Mouse (Mus musculus) splenic B cell, adult 2 months (primary cell): ENCODE results near the gene Rbm7.
"Not testable (repeated sequence)": the region's sequence is repeated elsewhere in the genome, so short reads cannot be mapped to it uniquely, and the experiment has no call there.

Source experiments
- DNase-seq: peaks from one replicate; pipeline ENCODE4 v3.0.0-alpha.2; 2011; ENCODE audit warnings: low read depth, low spot score
- H3K27me3 ChIP-seq: 2 replicates; pipeline ENCODE4 v1.6.1; 2012; ENCODE audit warnings: mild to moderate bottlenecking, low read length, moderate library complexity, mixed read lengths; ENCODE audit not compliant: control insufficient read depth, poor library complexity, insufficient read depth, severe bottlenecking
- H3K36me3 ChIP-seq: 2 replicates; pipeline ENCODE4 v1.6.1; 2012; ENCODE audit warnings: mild to moderate bottlenecking, low read length, moderate library complexity, mixed read lengths; ENCODE audit not compliant: control insufficient read depth, poor library complexity, insufficient read depth, severe bottlenecking

Gene Rbm7

DNA sequence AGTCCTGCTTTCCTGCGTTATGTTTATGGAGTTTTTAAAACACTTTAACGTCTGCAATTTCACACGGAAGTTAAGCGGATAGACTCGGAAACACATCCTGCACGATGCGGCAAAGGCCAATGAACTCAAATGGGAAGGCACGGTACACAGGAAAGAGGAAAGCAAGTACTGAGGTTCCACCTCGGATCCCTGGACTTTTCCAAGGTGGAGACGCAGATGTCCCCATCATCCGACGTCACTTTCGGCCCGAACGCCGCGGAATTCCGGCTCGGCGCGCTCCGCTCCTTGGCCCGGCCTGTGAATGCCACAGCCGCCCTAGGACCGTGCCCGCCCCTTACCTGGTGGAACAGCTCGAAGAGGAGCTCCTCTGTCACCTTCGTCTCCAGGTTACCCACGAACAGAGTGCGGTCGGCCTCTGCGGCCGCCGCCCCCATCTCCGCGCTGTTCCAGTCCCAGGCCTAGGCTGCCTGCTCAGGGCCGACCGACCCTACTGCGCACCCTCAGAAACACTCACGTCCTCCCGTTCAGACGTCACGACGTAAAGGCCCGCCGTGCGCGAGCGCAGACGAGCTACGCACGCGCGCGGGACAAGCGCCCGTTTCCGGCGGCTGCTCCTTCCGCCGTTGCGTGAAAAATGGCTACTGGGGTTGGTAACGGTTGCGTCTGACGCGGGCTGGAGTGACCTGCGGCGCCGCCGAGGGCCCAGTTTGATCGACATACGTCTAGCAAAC lies at the start of gene Rbm7, which contains the start of gene Gm5617:
Gene Rbm7, minus strand, starts transcription at position 483 of the 731 bp plus-strand sequence.
Gene Gm5617, plus strand, starts transcription at position 626 of the 731 bp plus-strand sequence.
- peak; percentile 96 for DNase-seq
- Histone ChIP-seq H3K27me3 (no peaks in the 10 kb centered on the region), H3K36me3 (peaks cover 6% of the 10 kb centered on the region)

DNA sequence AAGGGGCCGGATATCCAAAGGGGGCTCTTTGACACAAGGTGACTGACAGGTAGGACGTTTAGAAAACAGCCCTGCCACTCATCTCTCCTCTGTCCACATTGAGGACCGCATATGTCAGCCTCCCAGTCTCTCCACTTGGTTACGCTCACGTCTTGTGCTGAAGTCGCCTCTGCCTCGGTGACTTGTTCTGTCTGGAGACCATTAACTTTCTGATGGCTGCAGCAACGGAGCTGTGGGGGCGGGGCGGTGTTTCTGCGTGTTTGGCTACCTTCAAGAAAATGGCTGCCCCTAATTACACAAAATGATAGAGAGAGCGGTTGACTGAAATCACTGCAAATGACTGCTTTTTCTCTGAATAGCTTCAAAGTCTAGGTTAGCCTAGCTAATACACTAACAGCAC lies 43.6 kb upstream of the Rbm7 start:
- H3K36me3 ChIP-seq, result no peaks in the 10 kb centered on the region
- no peaks in the 10 kb centered on the region for H3K27me3 ChIP-seq
- DNase-seq, result no peak

DNA sequence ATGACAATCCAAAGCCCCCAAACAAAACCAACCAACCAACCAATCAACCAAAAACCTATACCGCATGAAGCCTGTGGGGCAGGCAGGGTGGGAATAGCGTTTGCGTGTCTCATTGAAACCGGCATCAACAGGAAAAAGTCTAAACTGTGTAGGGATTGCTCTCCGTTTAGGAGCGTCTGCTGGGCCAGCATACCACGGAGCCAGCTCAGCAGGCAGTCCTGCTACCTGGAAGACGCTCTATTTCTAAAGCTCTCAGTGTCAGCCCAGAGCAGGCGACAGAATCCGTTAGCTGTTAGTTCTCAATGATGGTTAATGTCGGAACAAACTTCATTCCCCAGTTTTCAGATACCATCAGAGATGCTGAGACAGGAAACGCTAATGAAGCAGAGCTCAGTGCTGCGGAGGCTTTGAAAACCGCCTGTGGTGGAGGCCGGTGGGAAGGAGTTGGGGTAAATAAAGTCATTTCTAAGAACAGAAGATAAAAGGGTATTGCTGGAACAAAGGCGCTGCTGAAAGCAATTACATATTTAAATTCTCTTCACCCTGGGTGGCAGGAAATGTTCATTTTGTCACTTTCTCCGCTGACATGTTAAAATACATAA lies 43.0 kb upstream of the Rbm7 start:
- Histone ChIP-seq H3K27me3 (no peaks in the 10 kb centered on the region), H3K36me3 (no peaks in the 10 kb centered on the region)
- no peak for DNase-seq

DNA sequence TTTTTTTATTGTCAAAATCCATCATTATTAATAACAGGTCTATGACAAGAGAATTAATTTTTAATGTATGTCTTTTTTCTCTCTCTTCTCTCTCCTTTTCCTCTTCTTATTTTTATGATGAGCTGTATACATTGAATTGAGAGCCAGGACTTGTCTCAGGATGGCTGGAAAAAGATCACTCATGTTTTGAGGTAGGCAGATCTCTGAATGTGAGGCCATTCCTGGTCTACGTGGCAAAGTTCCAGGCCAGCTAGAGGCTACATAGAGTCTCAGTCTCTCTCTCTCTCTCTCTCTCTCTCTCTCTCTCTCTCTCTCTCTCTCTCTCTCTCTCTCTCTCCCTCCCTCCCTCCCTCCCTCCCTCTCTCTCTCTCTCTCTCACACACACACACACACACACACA lies 42.5 kb upstream of the Rbm7 start:
- DNase-seq, H3K36me3 ChIP-seq, H3K27me3 ChIP-seq: not testable (repeated sequence)

DNA sequence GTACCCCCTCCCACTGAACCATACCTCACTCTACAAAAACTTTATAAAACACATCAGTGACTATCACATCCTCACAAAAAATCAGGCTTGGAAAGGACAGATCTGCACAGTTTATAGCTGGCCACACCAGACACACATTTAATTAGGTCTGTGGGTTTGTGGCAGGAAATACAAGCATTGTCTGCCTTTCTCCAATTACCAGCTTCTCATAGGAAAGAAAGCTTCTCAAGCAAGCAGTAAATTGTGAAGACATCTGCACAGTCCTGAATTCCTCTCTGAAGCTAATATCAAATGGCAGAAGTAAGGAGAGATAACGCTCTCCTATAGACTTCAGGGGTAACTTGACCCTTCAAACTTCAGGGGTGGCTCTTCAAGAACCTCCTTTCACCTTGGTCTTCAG lies 41.3 kb upstream of the Rbm7 start:
- Histone ChIP-seq H3K36me3 (no peaks in the 10 kb centered on the region), H3K27me3 (no peaks in the 10 kb centered on the region)
- DNase-seq, result no peak

DNA sequence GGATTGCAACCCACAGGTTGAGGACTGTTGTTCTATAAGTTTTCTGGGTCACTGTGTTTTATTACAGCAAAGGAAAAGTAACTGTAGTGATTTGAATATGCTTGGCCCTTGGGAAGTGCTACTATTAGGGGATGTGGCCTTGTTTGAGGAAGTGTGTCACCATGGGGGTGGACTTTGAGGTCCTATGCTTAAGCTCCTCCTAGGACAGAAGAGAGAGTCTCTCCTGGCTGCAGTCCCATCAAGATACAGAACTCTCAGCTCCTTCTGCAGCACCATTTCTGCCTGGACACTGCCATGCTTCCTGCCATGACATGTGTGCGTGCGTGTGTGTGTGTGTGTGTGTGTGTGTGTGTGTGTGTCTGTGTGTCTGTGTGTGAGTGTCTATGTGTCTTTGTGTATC lies 37.6 kb upstream of the Rbm7 start:
- H3K27me3 ChIP-seq, result no peaks in the 10 kb centered on the region
- DNase-seq, result peak; percentile 43
- no peaks in the 10 kb centered on the region for H3K36me3 ChIP-seq

DNA sequence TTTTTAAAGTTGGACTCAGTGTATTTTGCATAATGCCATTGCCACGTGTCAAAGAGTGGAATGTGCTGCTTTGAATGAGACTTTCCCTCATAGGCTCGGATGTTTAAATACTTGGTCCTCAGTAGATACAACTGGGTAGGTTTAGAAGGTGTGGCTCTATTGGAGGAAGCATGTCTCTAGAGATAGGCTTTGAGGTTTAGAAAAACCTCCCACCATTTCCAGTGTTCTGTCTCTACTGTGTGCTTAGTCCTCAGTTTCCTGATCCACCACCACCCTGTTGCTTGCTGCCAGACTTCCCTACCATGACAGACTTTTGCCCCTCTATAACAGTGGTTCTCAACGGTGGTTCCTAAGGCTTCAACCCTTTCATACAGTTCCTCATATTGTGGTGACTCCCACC lies 37.1 kb upstream of the Rbm7 start:
- Histone ChIP-seq H3K36me3 (no peaks in the 10 kb centered on the region), H3K27me3 (no peaks in the 10 kb centered on the region)
- DNase-seq, result no peak

DNA sequence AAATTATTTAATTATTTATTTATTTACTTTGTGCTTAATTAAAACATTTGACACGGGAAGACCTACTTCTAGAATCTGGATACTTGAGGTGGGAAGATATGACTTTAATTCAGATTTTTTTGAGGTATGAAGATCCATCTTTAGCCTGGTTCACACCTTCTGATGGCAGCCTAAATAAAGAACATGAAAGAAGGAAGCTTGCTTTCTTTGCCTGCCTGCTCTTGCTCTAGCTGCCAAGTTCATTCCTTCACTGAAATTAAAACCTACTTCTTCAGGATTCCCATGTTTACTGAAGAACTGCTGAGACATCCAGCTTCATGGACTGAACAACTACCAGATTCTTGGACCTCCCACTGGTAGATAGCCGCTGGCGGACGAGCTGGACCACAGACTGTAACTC lies 36.2 kb upstream of the Rbm7 start:
- DNase-seq, result no peak
- Histone ChIP-seq H3K27me3 (no peaks in the 10 kb centered on the region), H3K36me3 (no peaks in the 10 kb centered on the region)

DNA sequence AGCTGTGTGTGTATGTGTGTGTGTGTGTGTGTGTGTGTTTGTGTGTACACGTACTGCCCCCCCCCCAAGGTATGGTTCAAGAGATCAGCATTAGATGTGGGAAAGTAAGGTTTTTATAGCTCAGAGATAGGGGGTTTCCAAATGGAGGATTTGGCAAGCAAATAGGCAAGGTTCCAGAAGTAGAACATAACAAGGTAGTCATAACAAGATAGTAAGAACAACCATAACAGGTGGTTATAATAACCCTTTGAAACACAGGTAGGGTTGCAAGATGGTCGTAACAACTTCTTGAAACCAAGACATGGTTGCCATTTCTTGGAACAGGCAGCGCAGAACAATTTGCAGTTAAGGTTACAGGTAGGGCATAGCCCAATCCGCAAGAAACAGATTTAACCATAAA lies 31.4 kb upstream of the Rbm7 start:
- Histone ChIP-seq H3K27me3 (no peaks in the 10 kb centered on the region), H3K36me3 (no peaks in the 10 kb centered on the region)
- no peak for DNase-seq

DNA sequence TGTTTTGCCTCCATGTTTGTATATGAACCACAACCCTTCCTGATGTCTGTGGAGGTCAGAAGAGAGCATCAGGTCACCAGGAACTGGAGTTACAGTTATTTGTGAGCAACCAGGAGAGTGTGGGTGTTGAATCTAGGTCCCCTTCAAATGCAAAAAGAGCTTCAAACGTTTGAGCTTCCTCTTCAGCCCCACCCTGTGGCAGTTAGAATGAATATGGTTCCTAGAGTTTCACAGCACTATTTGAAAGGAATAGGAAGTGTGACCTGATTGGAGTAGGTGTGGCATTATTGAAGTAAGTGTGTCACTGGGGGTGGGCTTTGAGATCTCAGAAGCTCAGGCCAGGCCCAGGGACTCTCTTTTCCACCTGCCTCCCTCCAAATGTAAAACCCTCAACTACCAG lies 30.5 kb upstream of the Rbm7 start:
- Histone ChIP-seq H3K27me3 (no peaks in the 10 kb centered on the region), H3K36me3 (no peaks in the 10 kb centered on the region)
- DNase-seq, result peak; percentile 29

DNA sequence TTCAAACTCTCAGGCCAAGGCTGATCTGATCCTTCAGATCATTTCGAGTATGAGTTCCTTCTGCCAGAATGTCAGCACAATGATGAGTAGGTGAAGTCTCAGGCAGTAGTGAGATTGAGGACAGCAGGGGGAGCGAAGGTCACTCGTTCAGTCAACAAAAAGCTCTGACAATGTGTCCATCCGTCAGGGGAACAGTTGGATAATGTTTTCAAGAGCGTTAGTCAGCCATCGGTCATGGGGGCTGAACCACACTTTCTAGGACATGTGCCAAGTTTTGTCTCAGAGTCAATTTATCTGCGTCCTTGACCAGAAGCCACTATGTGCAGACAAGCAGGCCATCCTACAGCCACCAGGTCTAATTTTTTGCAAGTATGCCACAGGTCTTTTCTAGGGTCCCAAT lies 25.3 kb upstream of the Rbm7 start:
- H3K36me3 ChIP-seq, DNase-seq, H3K27me3 ChIP-seq: not testable (repeated sequence)

DNA sequence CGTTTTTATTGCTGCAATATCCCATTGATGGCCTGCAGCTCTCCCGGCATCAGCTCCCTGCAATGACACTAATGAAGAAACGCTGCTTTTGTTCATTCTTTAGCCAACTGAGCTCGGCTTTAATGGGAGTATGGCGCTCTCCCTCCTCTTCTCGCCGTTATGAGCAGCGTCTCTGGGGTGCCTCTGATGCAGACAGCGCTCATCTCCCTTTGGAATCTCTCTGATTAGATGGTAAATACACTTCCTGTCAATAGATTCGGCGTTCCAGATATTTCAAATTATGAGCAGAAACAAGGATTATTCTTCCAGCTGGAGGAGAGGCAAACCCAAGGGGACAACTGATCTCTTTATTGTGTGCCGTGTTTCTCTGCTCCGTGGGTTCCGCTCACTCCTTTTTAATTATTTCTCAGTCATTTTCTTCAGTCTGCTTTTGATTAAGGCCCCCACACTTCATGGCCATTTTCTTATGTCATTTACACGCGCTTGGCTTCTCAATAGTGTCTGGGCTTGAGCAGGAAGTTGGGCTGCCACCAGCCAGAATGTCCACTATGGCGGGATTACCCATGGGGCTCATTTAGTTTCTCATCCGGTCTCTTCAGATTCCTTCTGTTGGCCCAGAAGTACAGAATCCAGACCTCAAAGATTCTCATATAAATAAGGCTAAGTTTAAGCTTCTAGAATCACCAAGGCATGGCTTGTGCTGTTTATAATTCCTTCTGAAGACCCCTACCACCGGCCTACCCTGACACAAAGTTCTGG lies 22.5 kb upstream of the Rbm7 start:
- Histone ChIP-seq H3K36me3 (no peaks in the 10 kb centered on the region), H3K27me3 (no peaks in the 10 kb centered on the region)
- no peak for DNase-seq

DNA sequence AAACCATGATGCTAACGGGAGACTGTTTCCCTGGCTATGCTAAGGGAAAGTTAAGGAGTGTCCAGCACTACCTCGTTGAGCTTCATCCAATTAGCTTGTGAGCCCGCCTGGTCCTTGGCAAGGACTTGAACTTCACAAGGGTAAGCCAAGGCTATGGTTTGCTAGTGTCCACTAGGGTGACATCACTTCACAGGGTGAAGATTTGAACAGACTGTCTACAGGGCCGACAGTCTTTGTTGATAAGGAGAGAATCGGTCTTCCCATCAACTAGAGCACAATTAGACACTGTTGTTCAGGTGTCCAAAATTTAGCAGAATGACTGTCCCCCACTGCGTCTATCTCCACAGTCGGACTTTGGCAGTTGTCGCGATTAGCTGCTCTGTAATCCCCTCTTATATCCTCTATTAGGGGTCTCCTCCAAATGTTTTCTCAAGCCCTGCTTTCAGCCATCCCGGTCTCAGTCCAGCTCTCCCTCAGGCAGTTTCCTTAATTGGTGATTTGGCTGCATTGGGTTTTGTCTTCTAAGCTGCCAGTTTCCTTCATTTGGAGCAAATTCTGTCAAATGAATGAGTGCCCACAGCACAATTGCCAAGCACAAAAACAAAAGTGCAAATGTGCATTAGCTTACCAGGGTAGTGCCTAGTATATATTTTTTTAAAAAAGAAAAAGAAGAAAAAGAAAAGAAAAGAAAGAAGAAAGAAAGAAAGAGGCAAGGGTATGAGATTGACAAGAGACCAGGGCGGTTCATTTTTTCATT lies 21.7 kb upstream of the Rbm7 start:
- Histone ChIP-seq H3K36me3 (no peaks in the 10 kb centered on the region), H3K27me3 (no peaks in the 10 kb centered on the region)
- DNase-seq, result no peak

DNA sequence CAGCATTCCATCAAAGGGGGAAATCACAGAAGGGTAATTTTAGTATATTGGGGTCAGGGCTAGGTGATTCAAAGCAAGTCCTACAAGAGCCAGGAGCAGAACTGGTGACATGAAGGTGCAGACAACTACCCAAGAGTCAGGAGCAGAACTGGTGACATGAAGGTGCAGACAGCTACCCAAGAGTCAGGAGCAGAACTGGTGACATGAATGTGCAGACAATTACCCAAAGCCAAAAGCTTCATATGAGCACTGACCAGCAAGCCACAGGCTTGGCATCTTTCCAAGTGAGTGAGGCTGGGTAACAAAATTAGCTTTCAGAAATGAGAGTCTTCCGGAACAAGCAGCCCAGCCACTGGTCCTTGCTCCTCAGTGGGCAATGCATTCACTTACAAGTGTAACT lies 20.2 kb upstream of the Rbm7 start:
- peak; percentile 30 for DNase-seq
- no peaks in the 10 kb centered on the region for H3K36me3 ChIP-seq
- H3K27me3 ChIP-seq, result no peaks in the 10 kb centered on the region

DNA sequence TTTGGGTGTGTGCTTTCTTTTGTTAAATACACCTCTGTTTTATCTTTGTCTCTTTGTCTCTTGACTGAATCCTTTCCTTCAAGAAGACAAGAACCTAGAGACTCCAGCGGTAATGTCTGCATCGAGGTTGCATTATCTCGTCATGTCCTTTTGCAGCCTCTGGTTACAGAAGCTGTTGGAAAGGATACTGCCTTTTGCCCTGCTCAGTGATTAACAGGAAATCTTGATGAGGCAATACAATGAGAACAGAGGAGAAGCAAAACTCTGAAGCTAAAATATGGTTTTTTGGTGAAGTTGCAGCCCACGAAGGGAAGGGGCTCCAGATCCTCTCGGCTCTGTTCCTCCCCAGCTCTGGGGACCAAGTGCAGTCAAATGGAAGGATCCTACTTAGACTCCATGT lies 15.0 kb upstream of the Rbm7 start:
- no peaks in the 10 kb centered on the region for H3K36me3 ChIP-seq
- no peak for DNase-seq
- no peaks in the 10 kb centered on the region for H3K27me3 ChIP-seq
